Mouse (Mus musculus) activated CD4-positive, CD25-positive, alpha-beta regulatory T cell, adult 4 months (primary cell): ENCODE results near the gene Gtf2f2. TPM values are rescaled to one million over a fixed set of nuclear protein-coding genes. Genes with fewer than 3 reads are reported as not detected.
A peak's percentile ranks its signal among the peaks of the same experiment; 100 is the strongest.

ENCODE experiments used
- ATAC-seq: one replicate; pipeline ENCODE4 v1.8.0; 2017
- polyA plus RNA-seq, 2 experiments: library from polyadenylated mRNA; unstranded; fragments of 100-300 nt; shearing (Covaris generic); gene quantifications; one replicate each; pipeline ENCODE4 v1.2.1; 2017

The Gtf2f2 gene
- polyA plus RNA-seq: 10 to 100 TPM; 50.7 to 51.6 TPM

DNA sequence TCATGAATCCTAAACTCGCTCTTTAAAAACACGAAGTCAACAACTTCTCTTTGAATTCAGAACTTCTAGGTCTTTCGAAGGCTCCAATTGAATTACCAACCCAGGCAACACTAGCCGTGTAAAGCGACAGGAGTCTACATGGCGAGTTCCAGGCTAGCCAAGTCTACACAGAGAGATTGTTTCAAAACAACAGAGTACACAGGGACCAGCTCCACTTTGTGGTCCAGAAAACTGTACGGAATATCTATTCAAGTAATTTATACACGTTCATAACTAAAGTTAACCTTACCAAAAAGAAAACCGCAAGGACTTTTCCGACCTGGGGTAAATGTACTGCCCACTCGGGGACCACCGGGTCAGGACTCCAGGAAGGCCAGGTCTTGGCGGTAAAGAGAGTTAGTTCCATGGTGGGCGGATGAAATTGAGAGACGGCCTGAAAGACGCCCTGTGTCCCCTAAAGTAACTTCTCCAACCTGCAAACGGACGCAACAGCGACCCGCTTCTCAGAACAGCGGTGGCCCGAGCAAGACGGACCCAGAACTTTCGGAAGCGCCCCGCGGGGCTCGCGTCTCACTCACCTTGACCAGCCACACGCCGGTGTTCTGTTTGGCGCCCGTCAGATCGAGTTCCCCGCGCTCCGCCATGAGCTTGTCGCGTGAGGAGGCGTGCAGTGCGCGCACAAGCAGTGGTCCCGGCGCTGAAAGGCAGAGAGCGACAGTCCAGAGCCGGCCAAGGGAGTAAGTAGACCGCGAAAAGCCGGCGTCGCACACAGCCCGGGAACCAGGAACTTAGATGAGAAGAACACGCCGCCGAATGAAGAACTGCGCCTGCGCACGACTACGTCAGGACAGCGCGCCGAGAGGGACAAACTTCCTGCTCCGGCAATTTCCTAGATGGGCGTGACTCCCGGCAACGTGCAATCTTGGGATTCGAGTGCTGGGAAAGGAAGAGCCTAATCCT is at the start of gene Gtf2f2:
TSS of gene Gtf2f2 (minus strand) at position 764 of the 960 bp plus-strand sequence.
- peak; percentile 92 for ATAC-seq

DNA sequence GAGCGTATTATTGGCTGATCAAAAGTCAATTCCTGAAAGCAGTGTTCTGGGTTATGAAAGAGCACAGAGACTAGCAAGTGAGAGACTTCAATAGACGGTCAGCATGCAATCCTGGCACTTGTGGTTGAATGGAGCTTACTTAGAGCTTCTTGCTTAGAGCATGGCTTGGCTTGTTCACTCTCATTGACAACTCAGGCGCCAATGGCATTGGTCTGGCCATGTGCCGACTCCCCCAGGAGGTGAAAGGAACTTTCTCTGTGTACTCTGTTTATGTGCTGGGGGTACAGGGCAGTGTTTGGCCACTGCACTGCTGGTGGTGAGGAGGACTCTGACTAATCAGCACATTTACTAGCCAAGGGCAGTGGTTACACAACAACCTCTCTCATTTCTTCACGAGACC is 48.8 kb upstream of the Gtf2f2 start:
- ATAC-seq: no peak

DNA sequence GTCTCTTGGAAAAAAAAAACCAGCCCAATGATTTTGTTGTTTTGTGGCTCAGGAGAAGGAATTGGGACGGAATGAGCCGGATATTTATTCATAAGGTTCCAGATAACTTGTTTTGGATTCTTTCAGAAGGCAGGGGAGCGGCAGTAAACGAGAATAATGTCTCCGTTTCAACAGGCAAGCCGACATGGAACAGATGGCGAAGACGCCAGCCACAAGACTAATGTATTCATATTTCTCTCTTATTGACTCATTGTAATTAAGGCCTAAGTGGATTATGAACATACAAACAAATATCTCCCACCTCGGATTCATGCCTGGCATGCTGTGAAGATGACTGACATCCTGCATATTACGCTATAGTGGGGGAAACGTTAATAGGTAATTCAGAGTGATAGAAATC is 43.1 kb upstream of the Gtf2f2 start:
- ATAC-seq: no peak

DNA sequence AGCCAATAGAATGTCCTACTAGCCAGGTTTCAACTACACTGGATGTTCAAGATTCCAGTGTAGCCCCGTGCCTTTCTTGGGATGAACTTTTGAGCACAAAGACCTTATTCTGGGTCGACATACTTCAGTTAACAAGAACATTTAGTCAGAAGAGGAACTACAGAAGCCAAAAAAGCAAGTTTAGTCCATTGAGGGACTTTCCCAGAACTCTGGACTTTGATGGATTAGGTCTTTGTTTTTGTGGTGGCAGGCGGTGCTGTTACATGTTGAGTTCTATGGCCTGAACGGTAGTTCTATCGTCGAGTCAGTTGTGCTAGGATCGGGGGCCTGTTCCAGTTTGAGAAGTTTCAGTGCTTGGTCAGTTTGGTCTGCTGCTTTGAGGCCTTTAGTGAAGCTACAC is 41.3 kb upstream of the Gtf2f2 start:
- no peak for ATAC-seq

DNA sequence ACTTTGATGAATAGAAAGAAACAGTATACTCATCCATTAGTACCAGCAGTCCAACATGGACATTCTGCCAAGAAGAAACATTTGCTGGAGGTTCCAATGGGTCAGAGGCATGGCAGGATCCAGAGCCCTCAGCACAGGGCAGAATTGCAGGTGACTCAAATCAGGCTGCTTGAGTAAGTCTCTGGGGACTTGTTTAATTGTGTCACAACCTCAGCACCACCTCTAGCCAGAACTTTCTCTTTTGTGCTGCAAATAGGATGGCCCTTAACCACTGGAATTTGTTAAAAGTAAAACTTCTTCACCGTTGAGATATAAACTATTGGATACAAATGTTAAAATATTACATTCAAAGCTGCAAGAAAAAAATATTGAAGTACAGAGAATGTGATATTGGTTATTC is 35.1 kb upstream of the Gtf2f2 start:
- ATAC-seq: no peak

DNA sequence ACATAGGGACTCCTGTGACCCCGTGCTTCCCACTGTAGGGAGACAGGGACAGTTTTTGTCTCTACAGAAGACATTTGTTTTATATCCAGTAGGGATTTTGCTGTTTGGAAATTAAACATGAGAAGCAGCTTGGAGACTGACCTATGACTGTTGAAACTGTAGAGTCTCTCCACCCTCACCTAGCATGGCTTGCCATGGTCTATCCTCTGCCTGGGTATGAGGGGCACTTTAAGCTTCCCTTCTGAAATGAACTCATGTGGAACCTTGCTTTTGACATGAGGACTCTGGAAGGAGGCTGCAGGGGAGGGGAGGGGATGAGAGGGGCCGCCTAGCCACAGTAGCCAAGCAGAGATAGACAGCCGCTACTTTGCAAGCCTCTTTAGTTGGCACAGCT is 33.5 kb upstream of the Gtf2f2 start:
- ATAC-seq: no peak

DNA sequence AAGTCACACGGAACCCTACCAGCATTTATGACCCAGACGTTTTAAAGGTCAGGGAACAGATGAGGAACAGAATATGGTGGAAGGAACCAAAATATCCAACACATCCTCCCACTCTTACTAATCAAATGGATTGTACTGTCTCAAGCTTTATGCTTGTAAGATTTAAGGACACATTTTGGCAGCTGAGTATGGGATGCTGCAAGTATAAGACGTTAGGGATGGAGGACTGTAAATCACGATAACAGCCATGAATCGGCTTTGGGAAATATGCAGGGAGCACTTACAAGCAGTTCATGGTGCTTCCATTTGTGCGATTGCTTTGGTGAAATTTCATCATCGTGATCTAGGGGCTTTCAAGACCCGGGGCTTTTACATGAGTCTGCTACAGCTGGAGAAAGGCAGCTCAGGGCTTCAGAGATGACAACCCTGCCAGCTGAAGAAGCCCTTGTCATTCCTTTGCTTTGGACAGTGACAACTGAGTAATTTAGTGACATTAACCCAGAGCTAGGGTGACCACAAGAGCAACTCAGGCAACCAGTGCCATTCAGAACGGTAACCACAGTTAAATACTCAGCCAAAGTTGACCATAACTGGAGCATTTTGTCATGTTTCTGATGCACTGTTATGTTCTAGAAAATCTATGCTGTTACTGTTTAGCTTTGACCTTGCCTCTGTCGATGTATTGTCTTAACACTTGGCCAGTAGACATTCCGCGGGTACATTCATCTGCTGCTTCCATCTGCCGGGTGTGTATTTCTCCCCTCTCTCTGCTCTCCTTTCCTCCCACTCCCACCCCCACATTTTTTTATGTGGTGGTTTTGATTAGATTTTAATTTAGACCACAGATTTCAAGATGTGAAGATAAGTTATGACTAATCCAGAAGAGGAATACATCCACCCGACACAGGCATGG is 32.8 kb upstream of the Gtf2f2 start:
- ATAC-seq: no peak

DNA sequence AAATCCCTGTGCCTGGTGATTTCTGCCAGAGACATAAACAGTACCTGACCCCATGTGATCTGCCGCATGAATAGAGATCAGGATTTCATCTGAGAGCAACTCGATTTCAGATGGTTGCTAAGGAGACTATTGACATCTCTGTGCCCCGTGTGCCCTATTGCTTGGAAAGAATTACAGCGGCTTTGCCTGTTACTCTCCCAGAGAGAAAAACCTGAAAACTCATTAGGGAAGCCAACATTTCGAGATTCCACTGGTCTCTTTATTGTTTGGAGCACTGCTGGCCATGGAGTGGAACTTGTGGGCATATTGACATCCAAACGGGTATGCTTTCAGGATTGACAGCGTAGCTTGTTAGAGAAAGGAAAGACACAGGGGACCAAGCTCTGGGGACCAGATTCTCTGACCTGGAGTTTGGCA is 22.6 kb upstream of the Gtf2f2 start:
- no peak for ATAC-seq

DNA sequence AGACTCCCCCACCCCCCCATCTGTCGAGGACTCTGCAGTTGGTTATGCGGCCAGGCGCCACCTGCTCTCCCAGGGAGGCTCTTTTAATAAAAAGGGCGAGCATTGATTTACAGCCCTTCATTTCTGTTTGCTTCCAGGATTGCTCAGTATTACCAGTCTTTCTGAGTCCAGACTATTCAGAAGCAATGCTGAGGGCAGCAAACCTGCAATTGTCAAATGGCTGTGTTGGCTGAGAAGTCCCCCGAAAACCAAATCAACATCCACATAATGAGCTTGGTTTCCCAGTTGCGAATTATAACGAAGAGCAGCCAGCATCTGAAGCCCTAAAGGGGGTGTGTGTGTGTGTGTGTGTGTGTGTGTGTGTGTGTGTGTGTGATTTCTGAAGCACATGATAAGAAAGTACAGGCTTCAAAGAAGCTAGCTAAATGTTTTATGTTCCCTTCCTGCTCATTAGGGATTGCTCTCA is 22.0 kb upstream of the Gtf2f2 start:
- ATAC-seq: no peak

DNA sequence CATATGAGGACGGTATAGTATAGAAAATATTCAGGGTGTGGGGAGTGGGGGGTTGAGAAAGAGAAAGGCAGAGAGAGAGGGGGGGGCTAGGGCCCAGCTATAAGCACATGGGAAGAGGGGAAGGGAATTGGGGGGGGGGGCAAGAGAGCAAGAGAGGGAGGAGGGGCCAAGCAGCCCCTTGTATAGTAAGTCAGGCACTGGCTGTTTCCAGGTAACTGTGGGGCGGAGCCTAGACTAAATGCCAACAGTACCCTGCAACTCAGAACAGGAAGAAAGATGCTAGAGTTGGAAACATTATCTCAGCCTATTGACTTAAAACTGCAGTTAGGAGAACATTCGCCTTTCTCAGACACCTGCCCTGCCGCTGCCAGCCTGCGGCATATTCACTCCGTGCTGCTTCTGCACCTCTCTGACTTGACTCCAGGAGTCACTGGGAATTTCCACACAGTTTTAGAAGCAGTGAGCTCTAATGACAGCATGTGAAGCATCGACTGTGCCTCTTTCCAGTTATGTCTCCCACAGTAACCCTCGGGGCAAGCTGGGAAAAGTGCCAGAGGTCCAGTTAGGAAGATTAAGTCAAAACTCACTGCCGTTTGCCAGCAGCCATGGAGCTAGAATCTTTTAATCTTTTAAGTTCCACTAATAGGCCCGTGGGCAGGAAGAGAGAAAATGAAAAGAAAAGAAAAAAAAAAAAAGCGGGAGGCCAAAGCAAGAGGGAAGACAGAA is 20.6 kb upstream of the Gtf2f2 start:
- no peak for ATAC-seq

DNA sequence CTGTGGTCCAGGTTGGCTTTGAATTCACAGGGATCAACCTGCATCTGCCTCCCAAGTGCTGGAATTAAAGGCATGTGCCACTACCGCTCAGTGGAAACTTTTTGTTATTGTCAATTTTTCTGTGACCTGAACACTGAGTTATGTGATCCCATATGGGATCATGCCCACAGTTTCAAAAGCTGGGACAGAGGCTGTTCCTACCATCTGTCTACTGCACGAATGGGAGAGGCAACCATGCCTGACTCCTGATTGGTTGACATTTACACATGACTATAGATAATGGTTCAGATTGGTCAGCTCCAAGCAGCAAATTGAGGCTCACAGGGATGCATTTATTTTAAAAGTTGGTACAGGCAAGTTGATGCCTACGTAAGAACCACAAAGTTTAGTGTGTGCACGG is 14.0 kb upstream of the Gtf2f2 start:
- ATAC-seq: no peak

DNA sequence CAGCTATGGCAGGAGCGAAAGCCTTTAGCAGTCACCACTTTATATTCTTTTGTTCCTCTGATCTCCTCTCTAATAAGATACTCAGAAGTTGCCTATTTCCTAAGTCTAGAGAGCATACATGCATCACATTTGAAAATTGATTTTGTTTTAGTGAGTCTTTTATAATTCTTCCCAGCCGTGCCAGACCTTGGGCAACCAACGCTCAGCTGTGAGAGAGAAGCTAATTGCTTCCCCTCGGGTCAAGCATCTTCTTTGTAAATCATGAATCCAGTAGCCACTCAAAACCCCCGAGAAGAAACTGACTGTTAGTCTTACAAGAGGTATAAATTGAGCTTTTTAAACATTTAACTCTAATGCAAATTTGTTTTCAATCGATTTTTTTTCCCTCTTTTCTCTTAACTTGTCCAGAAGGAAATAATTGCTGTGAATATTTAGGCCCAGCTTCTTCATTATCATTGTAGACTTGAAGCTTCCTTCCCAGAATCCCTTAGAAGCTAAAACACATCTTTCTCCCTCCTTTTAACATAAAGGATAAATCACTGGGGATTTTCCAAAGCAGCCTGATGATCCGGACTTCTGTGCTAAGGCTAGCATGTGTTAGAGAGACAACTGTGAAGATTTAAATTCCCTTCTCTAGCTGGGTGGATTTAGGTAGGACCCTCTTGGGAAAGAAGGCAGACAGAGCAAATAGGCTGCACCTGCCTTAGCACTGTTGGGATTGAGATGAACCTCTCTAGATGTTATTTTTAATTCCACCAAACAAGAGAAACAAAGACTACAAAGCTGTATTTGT is 10.5 kb upstream of the Gtf2f2 start:
- no peak for ATAC-seq

DNA sequence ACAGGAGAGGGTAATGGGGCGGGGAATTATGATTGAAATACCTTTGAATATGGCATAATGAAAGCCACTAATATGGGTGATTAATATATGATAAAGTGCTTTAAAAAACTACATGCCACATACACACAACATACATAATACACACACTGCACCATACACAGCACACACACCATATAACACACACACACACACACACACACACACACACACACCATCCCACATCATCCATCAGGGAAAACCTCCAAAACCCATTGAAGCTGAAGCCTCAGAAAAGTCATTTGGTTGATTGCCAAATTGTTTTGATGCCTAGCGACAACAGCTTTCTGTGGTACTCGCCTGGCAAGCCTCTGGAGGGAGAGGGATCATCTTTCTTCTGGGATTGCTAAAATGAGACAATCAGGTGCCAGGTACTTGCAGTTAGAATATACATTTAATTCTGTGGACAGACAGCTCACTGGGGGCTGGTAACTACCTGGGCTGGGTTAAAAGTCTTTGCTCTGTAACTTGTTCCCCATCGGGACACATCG is 9.7 kb upstream of the Gtf2f2 start:
- no peak for ATAC-seq

DNA sequence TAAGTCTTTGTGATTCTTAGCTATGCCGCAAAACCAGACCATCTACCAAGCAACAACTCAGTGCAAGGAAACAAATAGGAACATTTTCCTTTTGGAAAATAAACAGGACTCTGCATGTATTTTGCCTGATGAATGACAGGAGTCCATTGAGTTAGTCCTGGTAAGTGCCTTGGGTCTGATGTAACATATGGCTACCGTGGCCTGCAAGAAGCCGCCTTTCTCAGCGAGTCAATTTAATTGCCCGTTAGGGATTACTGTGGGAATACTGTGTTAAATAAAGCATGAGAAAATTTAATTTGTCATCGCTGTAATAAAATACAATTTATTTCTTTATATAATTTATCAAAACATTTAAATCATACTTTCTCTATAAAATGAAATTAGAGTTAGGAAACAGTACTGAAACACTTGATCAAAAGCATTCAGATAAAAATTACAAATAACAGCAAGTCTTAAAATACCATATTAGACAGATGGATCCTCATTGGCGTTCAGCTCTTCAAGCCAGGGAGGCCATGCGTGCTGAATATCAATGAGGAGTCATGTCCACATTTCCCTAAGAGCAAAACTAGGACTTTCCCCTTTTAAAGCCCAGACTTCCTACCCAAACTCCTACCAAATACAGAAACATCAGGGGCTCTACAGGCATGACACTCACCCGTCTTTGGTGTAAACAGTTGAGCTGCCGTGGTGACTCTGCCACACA is 7.3 kb upstream of the Gtf2f2 start:
- ATAC-seq: no peak

DNA sequence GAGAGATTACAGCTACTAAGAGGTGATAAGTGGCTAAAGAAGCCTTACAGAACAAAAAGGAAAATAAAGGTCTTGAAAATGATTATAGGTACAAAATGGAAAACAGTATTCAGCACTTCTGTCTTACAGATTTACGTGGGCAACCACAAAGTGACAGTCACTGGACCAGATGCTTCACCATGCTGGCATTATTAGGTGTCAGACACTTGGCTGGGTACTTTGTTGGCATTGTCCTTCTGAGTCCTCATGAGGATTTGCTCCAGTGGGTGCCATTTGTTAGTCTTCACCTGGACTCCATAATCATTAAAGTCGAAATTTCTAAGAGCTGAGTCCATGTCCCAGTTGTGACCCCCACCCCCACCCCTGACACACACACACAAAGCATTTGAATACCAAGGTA is 3.7 kb upstream of the Gtf2f2 start:
- ATAC-seq: no peak

DNA sequence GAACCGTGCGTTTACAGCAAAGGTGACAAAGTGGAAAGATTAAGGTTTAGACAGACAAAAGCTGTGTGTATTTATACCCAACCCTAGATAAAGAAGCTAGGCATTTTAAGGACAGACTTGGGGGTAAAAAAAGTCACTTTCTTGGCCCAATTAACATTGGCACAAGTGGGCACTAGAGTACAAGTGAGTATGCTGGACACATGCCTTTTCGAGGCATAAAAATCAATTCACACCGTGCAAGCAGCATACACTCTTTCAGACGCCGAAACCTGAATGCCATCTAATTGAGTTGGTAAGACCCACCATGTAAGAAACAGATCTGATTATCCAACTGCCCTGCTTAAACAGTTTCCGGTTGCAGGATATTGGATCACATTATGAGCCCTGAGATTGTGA is 395 bp upstream of the Gtf2f2 start:
- ATAC-seq: no peak

DNA sequence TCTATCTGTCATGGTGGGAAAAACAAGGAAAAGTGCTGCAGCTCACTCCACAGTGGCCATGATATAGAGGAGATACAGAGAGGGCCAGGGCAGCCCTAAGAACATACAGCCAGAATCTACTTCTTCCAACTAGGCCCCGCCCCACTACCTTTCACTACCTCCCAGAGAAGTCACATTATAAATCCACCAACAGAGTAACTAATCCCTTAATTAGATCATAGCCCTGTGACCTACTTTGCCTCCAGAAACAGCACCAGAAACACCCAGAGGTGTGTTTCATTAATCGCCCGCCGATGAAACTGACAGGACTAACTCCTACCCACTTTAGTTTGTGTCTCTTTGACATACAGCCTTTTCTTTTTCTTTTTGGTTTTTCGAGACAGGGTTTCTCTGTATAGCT is 1.5 kb downstream of the Gtf2f2 start:
- no peak for ATAC-seq

DNA sequence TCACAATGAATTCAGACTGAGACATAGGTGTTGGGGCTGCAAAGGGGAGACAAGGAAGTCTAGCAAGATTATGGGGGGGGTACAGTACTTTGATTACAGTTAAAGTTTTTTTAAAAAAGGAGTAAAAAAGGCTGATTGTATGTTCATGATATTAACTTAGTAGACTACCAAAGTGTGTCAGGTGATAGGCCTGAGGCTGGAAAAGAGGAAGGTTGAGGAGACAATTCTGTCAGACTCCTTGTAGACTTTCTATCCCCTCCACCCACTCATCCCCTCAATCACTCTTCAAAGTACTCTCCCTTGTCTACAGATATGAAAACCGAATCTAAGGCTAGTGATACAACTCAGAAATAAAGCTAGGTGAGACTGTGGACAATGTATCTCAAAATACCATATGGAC is 2.5 kb downstream of the Gtf2f2 start:
- ATAC-seq: no peak

DNA sequence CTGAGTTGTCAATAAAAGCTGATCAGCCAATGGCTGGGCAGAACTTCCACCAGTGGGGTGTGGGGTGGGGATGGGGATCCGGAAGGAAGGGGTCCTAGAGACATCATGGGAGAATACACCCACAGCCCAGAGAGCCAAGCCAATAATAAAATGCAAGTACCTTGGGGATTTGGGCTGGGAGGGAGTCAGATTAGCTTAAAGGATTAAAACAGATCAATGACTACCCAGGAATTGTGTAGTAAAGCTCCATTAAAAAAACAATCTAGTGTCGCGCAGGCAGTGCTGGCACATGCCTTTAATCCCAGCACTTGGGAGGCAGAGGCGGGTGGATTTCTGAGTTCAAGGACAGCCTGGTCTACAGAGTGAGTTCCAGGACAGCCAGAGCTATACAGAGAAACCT is 5.7 kb downstream of the Gtf2f2 start:
- no peak for ATAC-seq

DNA sequence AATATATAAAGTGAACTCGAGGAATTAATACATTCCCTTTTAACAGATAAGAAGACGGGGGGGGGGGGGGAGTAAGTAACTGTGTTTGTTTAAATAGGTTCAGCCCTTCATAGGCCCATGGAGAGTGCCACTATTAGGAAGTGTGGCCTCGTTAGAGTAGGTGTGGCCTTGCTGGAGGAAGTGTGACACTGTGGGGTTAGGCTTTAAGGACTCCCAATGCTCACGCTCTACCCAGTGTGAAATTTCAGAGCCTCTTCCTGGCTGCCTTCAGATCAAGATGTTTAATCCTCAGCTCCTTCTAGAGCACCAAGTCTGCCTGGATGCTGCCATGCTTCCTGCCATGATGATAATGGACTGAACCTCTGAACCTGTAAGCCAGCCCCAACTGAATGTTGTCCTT is 8.9 kb downstream of the Gtf2f2 start:
- ATAC-seq: no peak

DNA sequence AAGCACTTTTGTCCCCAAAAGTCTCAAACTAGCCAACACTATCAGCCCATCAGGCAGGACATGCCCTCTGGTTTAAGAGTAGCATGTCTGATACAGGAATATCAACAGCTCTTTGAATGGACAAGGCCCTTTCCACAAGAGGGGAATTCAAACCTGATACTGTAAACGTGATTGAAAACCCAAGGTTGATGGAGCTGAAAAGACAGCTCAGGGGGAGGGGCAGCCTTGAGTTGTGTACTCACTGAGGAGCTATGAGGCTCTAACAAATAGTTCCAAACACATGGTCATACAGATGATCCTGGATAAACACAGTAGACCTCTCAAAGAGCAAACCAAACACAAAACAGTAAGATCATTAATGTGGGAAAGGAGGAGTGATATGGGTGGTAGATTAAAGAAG is 12.6 kb downstream of the Gtf2f2 start:
- no peak for ATAC-seq
